Mouse (Mus musculus): ENCODE results near the gene Ddx39b. TPM values are rescaled to one million over a fixed set of nuclear protein-coding genes. Genes with fewer than 3 reads are reported as not detected.
"Not testable (repeated sequence)": the region's sequence is repeated elsewhere in the genome, so short reads cannot be mapped to it uniquely, and the experiment has no call there.

Gene Ddx39b
- total RNA-seq, 2 experiments from 2014 or later, result 364 to 387 TPM

- DNase-seq (ENCODE audit: low spot score in 2 of 2), result no peak
Measured at GRCm38 (mm10) chr17:35218516-35219193, 22.9 kb upstream of the Ddx39b start.

GRCm38 (mm10) chr17:35219601-35220041 lies 21.9 kb upstream of the Ddx39b start:
- DNase-seq (ENCODE audit: low spot score in 2 of 2), result no peak

- DNase-seq (ENCODE audit: low spot score in 2 of 2), result no peak
Measured at GRCm38 (mm10) chr17:35220156-35220952, 21.2 kb upstream of the Ddx39b start, which contains the start of gene Gm16181. Gene Gm16181 (plus strand): TSS chr17:35220834.

GRCm38 (mm10) chr17:35222299-35222698 lies 19.2 kb upstream of the Ddx39b start:
- DNase-seq (ENCODE audit: low spot score in 2 of 2), result no peak

- no peak for DNase-seq (ENCODE audit: low spot score in 2 of 2)
Measured at GRCm38 (mm10) chr17:35224641-35225040, 16.9 kb upstream of the Ddx39b start.

GRCm38 (mm10) chr17:35225456-35225855 lies 16.1 kb upstream of the Ddx39b start:
- no peak for DNase-seq (ENCODE audit: low spot score in 2 of 2)

- DNase-seq (ENCODE audit: low spot score in 2 of 2), result no peak
Measured at GRCm38 (mm10) chr17:35226561-35227046, 14.9 kb upstream of the Ddx39b start.

- DNase-seq (ENCODE audit: low spot score in 2 of 2), result no peak
Measured at GRCm38 (mm10) chr17:35231022-35231421, 10.5 kb upstream of the Ddx39b start.

- peak; percentile 76 to 77 for DNase-seq (ENCODE audit: low spot score in 2 of 2)
Measured at GRCm38 (mm10) chr17:35232043-35232442, 9.5 kb upstream of the Ddx39b start.

- no peak for DNase-seq (ENCODE audit: low spot score in 2 of 2)
Measured at GRCm38 (mm10) chr17:35232659-35233058, 8.9 kb upstream of the Ddx39b start.

GRCm38 (mm10) chr17:35233114-35233980 lies 8.2 kb upstream of the Ddx39b start, which contains the start of gene Atp6v1g2:
Gene Atp6v1g2 (plus strand): TSS chr17:35233660.
- DNase-seq (ENCODE audit: low spot score in 2 of 2), result no peak

GRCm38 (mm10) chr17:35234090-35234489 lies 7.5 kb upstream of the Ddx39b start:
- not testable (repeated sequence) for DNase-seq (ENCODE audit: low spot score in 2 of 2)

- no peak for DNase-seq (ENCODE audit: low spot score in 2 of 2)
Measured at GRCm38 (mm10) chr17:35234903-35235302, 6.6 kb upstream of the Ddx39b start.

- DNase-seq (ENCODE audit: low spot score in 2 of 2), result peak; percentile 60 to 81
Measured at GRCm38 (mm10) chr17:35235614-35236389, 5.7 kb upstream of the Ddx39b start, which contains the start of gene Nfkbil1. Gene Nfkbil1 (minus strand): TSS chr17:35235792.

GRCm38 (mm10) chr17:35236390-35236746 lies 5.2 kb upstream of the Ddx39b start:
- peak; percentile 95 for DNase-seq (ENCODE audit: low spot score in 2 of 2)

- no peak for DNase-seq (ENCODE audit: low spot score in 2 of 2)
Measured at GRCm38 (mm10) chr17:35236996-35237395, 4.5 kb upstream of the Ddx39b start.

GRCm38 (mm10) chr17:35237504-35237903 lies 4.0 kb upstream of the Ddx39b start:
- no peak for DNase-seq (ENCODE audit: low spot score in 2 of 2)

GRCm38 (mm10) chr17:35239700-35240099 lies 1.8 kb upstream of the Ddx39b start:
- DNase-seq (ENCODE audit: low spot score in 2 of 2), result no peak

GRCm38 (mm10) chr17:35240384-35241304 lies 902 bp upstream of the Ddx39b start:
- DNase-seq (ENCODE audit: low spot score in 2 of 2), result no peak
